Mouse (Mus musculus) T-helper 2 cell (primary cell): Measurements from ENCODE around the gene Tmem81.
"Not testable (repeated sequence)": the region's sequence is repeated elsewhere in the genome, so short reads cannot be mapped to it uniquely, and the experiment has no call there.

Experiments used
- in situ Hi-C: fragments of 300-600 bp; cut with MboI, MseI; formaldehyde crosslinking; loops from one replicate; pipeline ENCODE4 v1.15.1; 2025; ENCODE audit warnings: high pct_unique_total_duplicates

Gene Tmem81

DNA sequence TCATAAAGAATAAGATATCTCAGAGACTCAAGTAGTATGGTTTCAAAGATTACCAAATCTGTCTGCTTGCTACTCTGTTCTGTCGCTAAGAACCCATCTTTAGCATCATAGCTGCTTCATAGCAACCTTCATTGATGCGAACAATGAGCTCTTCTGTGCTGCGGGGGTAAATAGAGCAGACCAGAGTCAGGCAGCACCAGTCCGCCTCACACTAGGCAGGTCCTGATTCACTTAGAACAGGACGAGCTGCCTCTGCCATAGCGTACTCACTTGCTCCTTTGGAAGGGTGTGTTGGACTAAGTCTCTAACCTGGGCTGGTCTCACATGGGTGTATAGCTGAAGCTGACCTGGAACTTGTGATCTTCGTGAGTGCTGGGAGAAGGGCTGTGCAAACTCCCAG, at the start of gene Tmem81:
TSS of gene Tmem81 (plus strand) at position 173 of the 400 bp plus-strand sequence.
- in situ Hi-C loops, result no loop called here

DNA sequence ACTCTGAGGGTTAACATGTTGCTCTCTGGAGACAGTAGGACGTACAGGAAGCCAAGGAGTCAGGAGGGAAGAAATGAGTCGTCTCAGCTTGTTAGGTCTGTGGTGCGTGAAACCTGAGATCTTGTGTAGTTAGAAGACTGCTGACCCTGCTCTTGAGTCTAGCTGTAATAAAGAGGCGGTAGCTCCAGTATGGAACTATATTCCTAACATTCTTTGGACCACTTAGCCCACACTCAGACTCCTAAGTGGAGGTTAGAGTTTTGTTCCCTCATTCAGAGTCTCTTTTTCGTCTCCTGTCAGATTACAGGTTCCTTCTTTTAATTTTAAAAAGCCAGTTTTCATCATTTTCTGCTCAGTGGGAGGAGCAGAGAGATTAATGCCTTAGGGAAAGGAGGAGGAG, 41.4 kb upstream of the Tmem81 start:
- in situ Hi-C loops, result no loop called here

DNA sequence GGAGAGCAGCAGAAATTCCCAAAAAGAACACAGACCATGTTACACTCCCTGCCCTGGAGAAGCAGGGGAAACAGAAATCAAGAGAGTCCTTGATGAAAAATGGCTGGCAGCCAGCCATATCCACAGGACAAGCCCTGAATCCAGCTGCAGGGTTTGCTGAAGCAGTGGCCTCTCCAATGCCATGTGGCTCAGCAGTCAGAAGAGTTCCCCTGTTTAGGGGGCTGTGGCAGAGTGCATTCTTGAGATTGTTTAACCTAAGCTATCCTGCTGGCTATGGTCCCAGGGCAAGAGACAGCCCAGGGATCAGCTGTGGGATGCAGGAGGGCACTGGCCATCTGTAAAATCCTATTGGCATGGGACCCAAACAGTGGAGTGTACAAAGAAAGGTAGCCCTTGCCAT, 37.1 kb upstream of the Tmem81 start:
- in situ Hi-C loops, result no loop called here

DNA sequence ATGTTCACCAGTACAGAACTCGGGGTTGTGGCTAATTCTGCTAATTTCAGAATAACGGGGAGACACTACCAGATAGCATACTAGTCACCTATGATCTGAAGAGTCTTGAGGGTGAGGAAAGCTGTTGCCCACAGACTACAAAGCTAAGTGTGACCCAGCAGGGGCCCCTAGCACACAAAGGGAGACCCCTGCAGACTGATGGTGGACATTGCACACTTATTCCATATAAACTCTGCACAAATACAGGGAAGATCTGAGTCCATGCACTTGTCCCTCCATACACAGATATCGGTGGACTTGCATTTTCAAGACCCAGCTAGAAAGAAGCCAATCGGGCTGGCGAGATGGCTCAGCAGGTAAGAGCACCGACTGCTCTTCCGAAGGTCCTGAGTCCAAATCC, 36.5 kb upstream of the Tmem81 start:
- in situ Hi-C loops, result no loop called here

DNA sequence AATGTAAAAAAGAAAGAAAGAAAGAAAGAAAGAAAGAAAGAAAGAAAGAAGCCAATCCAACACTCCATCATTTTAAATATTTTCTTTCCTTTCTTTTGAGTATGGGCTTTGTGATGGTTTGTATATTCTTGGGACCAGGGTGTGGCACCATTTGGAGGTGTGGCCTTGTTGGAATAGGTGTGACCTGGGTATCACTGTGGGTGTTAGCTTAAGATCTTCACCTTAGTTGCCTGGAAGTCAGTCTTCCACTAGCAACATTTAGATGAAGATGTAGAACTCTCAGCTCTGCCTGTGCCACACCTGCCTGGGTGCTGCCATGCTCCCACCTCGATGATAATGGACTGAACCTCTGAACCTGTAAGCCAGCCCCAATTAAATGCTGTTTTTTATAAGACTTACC, 36.0 kb upstream of the Tmem81 start:
- in situ Hi-C loops, result not testable (repeated sequence)

DNA sequence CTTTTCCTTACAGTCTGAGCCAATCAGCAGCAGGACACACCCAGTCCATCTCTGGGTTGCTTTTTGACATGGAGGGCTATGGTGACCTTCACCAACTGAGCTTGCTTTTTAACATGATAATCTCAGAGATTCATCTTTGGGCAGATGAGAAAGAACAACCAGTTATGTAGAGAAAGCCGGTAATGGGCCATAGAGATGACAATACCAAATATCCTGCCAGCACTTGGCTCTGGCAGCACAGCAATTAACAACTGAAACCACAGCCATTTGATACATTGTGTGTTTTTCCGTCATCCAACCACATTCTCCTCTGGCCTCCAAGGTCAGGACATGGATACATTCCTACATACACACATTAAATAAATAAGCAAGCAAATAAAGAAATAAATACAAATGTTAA, 35.0 kb upstream of the Tmem81 start:
- in situ Hi-C loops, result no loop called here

DNA sequence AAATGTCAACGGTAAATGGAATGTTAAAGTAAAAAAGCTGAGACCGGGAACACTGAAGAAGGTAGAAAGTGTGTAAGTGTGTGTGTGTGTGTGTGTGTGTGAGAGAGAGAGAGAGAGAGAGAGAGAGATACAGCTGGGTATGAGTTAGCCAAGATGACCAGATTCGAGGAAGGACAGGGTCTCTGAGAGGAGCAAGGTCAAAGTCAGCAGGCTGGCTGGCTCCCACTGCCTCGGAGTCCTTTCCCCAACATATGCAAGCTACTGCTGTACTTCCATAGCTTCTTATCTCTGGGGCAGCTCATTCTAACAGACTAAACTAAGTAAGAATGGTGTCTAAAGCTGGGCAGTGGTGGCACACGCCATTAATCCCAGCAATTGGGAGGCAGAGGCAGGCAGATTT, 34.5 kb upstream of the Tmem81 start:
- in situ Hi-C loops, result no loop called here

DNA sequence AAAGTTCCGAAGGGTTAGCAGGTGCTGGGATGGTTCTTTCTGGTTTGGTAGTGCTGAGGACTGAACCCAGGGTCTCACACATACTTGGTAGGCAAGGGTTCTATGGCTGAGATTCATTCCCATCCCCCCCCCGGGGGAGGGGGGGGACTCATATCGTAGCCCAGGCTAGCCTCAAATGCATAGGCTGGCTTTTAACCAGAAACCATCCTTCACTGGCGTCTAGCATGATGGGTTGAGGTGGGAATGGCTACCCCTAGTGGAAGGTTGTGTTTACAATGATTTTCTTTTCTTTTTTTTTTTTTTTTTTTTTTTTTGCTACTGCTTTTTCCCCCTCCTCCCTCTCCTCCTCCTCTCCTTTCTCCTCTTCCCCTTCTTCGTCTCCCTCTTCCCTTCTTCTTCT, 33.5 kb upstream of the Tmem81 start:
- in situ Hi-C loops, result no loop called here

DNA sequence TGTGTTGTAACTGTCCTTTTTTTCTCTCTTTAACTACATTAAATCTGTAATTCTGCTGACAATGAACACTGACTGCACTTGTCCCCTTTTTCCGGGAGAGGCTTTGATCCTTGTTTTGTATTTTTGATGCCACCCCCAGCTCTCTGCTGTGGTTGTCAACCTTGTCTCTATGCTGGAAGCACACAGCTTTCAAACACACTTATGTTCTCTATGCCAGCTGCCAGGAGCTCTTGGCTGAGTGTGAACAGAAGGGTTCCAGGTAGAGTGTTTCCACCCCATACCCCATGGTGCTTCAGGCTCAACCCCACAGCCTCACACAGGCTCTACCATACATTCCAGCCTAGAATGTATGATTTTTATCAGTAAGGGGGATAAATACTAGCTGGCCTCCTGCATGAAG, 31.5 kb upstream of the Tmem81 start:
- in situ Hi-C loops, result no loop called here

DNA sequence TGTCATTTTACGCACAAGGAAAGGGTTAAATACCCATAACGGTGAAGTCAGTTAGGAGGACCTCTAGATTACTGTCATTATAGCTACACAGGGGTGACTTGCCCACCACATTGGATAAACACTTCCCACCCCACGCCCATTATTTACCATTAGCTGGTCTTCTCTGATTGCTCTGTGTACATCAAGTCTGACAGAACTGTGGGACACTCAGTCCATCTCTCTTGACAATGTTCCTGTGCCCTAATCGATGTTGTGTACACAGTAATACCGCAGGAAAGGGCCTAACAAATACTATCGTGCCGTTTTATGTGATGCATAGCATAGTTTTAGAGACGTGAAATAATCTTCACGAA, 29.5 kb upstream of the Tmem81 start:
- in situ Hi-C loops, result loop anchor here (25.0 kb wide), 1 partner anchor 536 kb away; no protein-coding TSS in a partner anchor

DNA sequence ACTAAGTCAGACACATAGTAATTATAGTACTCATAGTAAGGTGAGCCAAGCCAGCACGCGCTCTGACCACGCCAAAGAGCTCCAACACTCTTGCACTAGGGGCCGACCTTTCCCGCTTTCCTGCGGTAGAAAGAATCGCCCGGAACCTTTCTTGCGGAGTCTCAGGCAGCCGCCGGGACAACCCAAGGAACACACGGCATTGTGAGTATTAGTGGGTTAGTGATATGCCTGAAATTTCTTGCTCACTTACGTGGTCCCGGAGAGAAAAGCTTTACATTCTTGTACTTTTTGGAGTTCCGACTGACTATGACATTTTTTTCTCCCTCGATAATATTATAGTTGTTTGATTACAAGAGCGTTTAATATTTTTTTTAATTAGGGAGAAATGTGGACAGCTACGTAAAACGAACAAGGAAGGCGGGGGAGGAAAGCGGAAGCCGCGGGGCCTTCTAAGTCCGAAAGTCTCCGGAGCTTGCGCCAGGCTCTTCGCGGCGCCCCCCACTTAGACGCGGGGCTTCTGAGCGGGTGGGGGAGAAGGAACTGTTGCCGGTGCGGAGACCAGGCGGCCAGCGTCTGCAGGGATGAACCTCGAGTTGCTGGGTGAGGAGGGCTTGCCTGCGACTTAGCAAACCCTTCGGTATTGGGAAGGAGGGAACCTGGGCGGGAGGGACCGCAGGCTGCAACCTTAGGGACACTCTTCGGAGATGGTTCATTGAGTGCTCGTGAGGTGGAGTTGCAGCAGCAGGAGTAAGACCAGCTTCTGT, 28.9 kb upstream of the Tmem81 start, which contains the start of gene Rbbp5:
TSS of gene Rbbp5 (plus strand) at position 438 of the 764 bp plus-strand sequence.
- in situ Hi-C loops, result loop anchor here (25.0 kb wide), 1 partner anchor 535 kb away; no protein-coding TSS in a partner anchor

DNA sequence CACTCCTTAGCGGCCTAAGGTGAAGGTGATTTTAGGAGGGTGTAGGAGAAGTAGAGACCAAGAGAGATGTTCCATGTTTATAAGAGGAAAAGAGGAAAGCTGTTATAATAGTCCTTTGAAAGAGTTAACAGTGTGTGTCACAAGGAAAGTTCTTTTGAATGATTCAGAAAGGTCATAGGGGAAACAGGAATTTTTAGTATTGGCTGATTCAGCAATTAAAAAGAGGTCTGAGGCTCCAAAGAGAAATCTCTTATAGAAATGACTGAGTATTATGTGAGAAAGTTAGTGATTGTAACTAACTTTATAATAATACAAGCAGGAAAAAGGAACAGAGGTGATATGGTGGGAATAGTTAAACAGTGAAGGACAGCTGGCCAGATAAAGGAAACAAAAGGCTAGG, 26.6 kb upstream of the Tmem81 start:
- in situ Hi-C loops, result loop anchor here (25.0 kb wide), 1 partner anchor 533 kb away; no protein-coding TSS in a partner anchor

DNA sequence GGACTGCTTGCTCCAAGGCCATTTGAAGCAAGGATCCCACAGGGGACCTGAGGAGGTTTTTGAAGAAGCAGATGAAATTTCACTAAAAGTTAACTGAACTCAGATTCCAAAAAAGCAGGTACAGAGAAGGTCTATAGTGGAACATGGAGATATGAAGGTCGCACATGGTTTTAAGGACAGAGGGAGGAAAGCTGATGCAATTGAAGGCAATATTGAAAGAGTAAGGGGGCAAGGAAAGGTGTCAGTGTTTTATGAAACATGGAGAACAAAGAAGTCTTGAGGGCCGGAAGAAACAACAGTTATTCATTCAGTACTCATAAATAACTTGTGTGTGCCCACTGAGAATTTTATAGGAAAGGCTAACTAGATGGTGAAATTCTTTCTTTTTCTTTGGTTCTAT, 24.4 kb upstream of the Tmem81 start:
- in situ Hi-C loops, result loop anchor here (25.0 kb wide), 1 partner anchor 531 kb away; no protein-coding TSS in a partner anchor

DNA sequence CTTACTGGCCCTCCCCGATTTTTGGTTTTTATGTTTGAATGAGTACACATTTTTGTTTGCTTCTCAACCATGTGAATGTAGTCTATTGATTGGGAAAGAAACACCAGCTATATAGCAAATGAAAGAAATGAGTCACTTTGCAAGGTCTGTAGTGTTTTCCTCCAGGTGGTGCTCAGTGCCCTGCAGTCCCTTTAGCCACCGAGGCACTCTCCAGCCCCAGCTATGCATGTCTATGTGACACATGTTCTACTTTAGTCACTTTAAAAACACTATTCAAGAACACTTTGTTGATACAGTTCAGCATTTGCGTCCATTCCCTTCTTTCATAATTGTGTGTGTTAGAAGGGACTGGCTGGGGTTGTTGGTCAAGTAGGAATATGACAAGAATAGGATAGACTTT, 22.8 kb upstream of the Tmem81 start:
- in situ Hi-C loops, result loop anchor here (25.0 kb wide), 1 partner anchor 529 kb away; no protein-coding TSS in a partner anchor

DNA sequence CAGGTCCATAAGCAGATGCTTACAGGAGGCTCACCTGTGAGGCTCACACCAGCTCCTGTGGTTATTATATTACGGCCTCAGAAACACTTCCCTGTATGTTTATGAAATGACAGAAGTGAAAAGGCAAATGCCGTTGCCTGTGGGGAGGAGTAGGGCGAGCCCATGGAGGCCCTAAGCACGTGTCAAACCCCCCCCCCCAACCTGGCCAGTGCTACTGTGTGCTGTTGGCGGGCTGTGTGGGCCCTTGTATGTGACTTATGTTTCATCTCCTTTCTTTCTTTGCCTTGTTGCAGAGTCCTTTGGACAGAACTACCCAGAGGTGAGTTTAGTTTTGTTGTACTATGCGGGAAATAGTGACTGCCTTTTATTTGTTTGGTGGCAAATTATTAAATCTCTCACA, 22.3 kb upstream of the Tmem81 start:
- in situ Hi-C loops, result loop anchor here (25.0 kb wide), 1 partner anchor 529 kb away; no protein-coding TSS in a partner anchor

DNA sequence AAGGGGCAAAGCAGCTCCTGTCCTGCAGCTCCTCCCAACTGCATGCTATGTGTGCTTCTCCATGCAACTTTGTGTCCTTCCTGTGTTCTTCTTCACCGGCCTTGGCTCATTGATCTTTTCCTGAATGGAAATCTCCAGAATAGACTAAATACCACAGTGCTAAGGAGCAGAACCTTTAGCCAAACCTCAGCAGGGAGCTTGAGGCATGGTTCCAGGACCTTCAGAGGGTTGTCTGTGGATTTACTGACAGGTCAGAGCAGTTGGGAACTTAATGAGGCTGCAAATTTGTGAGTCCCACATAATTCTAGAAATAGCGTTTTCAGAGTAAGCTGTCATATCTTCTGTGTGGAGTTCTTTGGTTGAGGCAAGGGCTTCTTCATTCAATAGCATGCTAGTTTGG, 5.5 kb upstream of the Tmem81 start:
- in situ Hi-C loops, result no loop called here

DNA sequence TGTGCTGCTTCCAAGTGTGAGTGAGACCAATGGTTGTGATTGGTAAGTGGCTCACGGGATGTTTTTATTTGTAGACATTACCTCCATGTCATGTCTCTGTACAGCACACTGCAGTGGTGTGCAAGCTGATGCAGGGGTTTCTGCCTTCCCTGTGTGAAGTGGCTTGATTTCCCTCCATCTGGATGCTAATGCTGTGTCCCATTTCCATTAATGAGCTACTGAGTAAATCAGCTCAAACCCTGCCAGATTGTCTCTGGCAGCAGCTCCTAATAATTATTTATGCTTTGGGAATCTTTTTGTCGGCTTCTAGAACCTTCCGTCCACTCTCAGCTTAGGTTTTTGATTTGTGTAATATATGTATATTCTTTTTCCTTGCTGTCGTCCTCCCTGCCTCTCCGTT, 875 bp upstream of the Tmem81 start:
- in situ Hi-C loops, result no loop called here

DNA sequence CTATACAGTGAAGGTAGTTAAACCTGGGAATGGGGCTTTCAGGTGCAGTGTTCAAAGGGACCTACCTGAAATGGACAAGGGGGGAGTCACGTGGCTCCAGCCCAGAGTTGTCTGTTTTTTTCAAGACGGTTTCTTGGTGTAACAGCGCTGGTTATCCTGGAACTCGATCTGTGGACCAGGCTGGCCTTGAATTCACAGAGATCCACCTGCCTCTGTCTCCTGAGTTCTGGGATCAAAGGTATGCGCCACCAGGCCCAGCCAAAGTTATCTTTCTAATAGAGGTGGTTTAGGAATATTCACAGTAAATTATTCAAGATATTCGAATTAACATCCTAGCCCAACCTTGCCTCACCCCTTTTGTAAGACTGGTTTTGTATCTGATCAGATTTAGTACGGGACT, 626 bp downstream of the Tmem81 start:
- in situ Hi-C loops, result no loop called here

DNA sequence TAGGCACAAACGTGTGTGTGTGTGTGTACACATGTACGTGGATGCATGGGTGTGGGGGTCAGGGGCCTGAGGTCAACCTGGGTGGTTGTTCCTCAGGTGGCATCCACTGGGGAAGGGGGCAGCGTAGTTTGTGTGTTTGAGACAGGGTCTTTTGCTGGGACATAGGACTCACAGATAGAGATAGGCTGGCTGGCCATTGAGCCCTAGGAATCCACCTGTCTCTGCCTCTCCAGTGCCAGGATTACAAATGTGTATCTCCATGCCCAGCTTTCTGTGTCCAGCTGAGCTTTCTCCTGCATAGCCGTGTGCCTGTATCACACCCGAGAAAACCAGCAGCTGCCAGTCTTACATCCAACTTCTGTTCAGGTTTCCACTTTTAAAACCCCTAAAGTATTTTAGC, 3.7 kb downstream of the Tmem81 start:
- in situ Hi-C loops, result no loop called here

DNA sequence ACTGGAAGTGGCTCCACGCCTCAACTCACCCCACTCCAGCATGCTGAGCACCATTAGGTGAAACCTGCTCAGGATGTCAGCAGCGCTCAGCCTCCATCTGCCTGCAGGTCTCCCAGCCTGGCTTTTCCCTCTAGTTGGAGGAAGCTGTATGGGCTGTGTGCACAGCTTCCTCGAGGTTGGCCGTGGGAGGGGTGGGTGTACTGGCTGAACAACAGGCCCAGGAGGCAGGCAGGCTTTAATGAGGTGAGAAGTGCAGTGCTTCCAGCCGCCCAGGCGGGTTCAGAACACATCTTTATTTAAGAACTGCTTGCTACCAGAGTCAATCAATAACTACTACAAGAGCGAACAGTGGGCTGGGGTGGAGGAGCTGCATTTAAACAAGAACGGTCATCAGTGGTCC, 5.5 kb downstream of the Tmem81 start:
- in situ Hi-C loops, result no loop called here

DNA sequence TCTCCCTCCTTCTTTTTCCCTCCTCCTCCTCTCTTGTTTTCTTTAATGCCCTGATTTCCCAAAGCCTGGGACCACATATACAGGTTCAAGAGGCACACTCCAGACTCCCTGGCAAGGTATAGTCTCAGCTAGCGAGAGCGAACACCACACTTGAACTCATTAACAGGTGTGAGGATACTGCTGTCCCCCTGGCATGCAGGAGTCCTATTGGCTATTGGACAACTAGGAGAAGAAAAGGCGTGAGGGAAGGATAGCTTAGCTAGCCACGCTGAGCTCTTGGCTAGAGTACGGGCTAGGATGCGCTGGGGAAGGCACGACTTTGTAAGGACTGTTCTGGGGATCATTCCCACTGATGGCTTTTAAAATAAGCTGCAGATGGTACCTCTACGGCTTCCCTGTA, 6.1 kb downstream of the Tmem81 start:
- in situ Hi-C loops, result no loop called here

DNA sequence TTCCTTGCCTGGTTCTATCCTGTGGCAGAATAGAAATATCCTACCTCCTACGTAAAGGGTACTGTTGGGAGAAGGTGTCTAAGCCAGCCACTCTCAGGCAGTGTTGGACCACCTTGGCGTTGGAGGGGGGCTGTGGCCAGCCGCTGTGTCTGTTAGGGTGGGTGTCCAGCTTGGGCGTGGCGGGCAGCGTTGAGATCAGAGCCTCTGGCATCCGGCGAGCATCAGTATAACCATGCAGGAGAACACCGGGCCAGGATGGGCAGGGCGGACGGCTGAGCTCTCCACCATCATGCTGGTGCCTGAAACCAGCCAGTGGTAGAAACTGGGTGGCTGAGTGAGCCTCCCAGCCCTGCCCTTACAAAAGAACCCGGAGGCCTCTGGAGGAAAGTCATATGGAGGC, 9.3 kb downstream of the Tmem81 start:
- in situ Hi-C loops, result no loop called here

DNA sequence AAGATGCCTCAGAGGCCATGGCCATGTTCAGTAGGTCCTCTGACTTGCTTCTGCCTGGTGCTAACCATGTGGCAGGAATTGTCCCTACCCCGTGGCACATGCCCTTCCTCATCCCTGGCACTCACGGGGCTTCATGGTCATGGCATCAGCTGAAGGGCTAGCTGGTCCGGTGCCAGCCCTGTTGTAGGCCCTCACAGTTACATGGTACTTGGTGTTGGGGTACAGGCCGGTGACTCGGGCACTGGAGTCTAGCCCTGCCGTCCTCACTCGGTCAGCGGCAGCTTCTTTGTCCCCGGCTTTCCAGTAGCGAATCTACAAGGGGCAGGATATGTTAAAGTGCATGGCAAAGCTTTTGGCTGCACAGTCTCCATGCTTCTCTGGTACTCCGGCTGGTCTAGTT, 10.7 kb downstream of the Tmem81 start:
- in situ Hi-C loops, result no loop called here

DNA sequence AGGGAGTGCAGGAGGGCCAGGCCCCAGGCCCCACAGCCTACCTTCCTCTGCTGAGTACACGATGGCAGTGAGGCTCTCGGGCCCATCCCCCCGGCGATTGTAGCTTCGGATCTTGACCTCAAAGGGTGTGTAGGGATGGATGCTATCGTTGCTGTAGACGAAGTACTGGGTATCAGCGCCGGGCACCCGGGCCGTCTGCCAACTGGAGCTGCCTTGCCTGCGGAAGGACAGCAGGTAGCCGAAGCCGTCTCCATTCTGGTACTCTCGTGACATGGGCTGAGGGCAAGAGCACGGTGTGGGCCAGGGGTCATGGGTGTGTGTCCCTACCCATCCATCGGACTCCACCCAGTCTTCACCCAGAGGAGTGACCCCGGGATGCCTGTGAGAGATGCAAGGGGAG, 12.6 kb downstream of the Tmem81 start:
- in situ Hi-C loops, result no loop called here
